Mouse (Mus musculus) frontal cortex, postnatal 10 days (tissue): ENCODE measurements at regions not wholly inside any gene's neighbourhood (a gene's known extent, or its start where the extent isn't known, plus 50 kb on each side); places are given as distances from the start of the nearest gene placed in this dataset.

Experiments used
- DNase-seq, 2 experiments: peaks; one replicate each; pipeline ENCODE4 v3.0.0; 2022; ENCODE audit warnings: low spot score in 2 of 2, mixed read lengths in 1 of 2

- no peak for DNase-seq
These were observed 133.0 kb upstream of the Btbd3 start for GRCm38 (mm10) chr2:138123331-138123730.

GRCm38 (mm10) chr2:138120868-138121267 lies 135.5 kb upstream of the Btbd3 start:
- DNase-seq = no peak

- no peak for DNase-seq
These were observed 136.2 kb upstream of the Btbd3 start for GRCm38 (mm10) chr2:138120131-138120530.

- DNase-seq = no peak
These were observed 156.6 kb upstream of the Btbd3 start for GRCm38 (mm10) chr2:138099777-138100176.

GRCm38 (mm10) chr2:138085390-138085789 lies 171.0 kb upstream of the Btbd3 start:
- peak in 1 of 2 experiments; percentile 17 for DNase-seq

GRCm38 (mm10) chr2:138084564-138085283 lies 171.6 kb upstream of the Btbd3 start:
- no peak for DNase-seq

- peak; percentile 13 to 18 for DNase-seq
These were observed 182.2 kb upstream of the Btbd3 start for GRCm38 (mm10) chr2:138074020-138074613.

- DNase-seq = no peak
These were observed 184.1 kb upstream of the Btbd3 start for GRCm38 (mm10) chr2:138072165-138072728.

GRCm38 (mm10) chr2:138053081-138053480 lies 203.3 kb upstream of the Btbd3 start:
- DNase-seq = no peak

- DNase-seq = no peak
These were observed 208.0 kb upstream of the Btbd3 start for GRCm38 (mm10) chr2:138048341-138048740.

- no peak for DNase-seq
These were observed 208.6 kb upstream of the Btbd3 start for GRCm38 (mm10) chr2:138047781-138048201.

GRCm38 (mm10) chr2:138047361-138047760 lies 209.0 kb upstream of the Btbd3 start:
- no peak for DNase-seq

GRCm38 (mm10) chr2:138046918-138047317 lies 209.4 kb upstream of the Btbd3 start:
- no peak for DNase-seq

- no peak for DNase-seq
These were observed 210.3 kb upstream of the Btbd3 start for GRCm38 (mm10) chr2:138045933-138046642.

GRCm38 (mm10) chr2:138040706-138041105 lies 215.7 kb upstream of the Btbd3 start:
- DNase-seq = no peak

GRCm38 (mm10) chr2:138040302-138040701 lies 216.1 kb upstream of the Btbd3 start:
- DNase-seq = no peak

- DNase-seq = no peak
These were observed 222.1 kb upstream of the Btbd3 start for GRCm38 (mm10) chr2:138034123-138034736.

- peak; percentile 48 to 77 for DNase-seq
These were observed 222.8 kb upstream of the Btbd3 start for GRCm38 (mm10) chr2:138033379-138034122.

GRCm38 (mm10) chr2:138027411-138027810 lies 229.0 kb upstream of the Btbd3 start:
- DNase-seq = no peak

GRCm38 (mm10) chr2:138023558-138023957 lies 232.8 kb upstream of the Btbd3 start:
- no peak for DNase-seq

- no peak for DNase-seq
These were observed 274.6 kb upstream of the Btbd3 start for GRCm38 (mm10) chr2:137981766-137982165.
